Mouse (Mus musculus) CH12.LX (cell line): ENCODE data around the gene Gm21885. TPM values are rescaled to one million over a fixed set of nuclear protein-coding genes. Genes with fewer than 3 reads are reported as not detected.

ENCODE experiments used
- DNase-seq: peaks from one replicate; pipeline ENCODE4 v3.0.0-alpha.2; 2013; ENCODE audit errors: extremely low read depth
- H3K27ac ChIP-seq: 2 replicates; pipeline ENCODE4 v1.5.1; 2012; ENCODE audit warnings: low read depth, mild to moderate bottlenecking, control low read depth, moderate library complexity; ENCODE audit not compliant: insufficient read depth
- H3K27me3 ChIP-seq: replicated peaks from 2 replicates; pipeline ENCODE3; 2012; ENCODE audit warnings: inconsistent platforms
- H3K36me3 ChIP-seq, 2 experiments: replicated peaks in 1 of 2; 2 replicates each; pipeline versions ENCODE3 to v1.6.1; 2012; ENCODE audit warnings: inconsistent platforms in 1 of 2, low read length in 1 of 2, mild to moderate bottlenecking in 1 of 2, mixed read lengths in 1 of 2, moderate library complexity in 1 of 2; ENCODE audit not compliant: control insufficient read depth in 1 of 2, insufficient read depth in 1 of 2
- H3K4me1 ChIP-seq, 2 experiments: 2 replicates each; pipeline ENCODE4 v1.6.1; 2012; ENCODE audit warnings: inconsistent platforms in 1 of 2, moderate library complexity in 1 of 2; ENCODE audit not compliant: insufficient read depth in 2 of 2, control insufficient read depth in 1 of 2
- H3K4me2 ChIP-seq: 2 replicates; pipeline ENCODE4 v1.6.1; 2012; ENCODE audit warnings: low read depth, mild to moderate bottlenecking, control low read depth; ENCODE audit not compliant: poor library complexity, insufficient read depth, severe bottlenecking
- H3K4me3 ChIP-seq, 3 experiments: fragments of 150-350 bp in 1 of 3; sonication (generic) in 1 of 3; replicated peaks in 1 of 3; 2 replicates each; pipeline versions ENCODE3 to v1.5.1; 2011 to 2012; ENCODE audit warnings: low read depth in 2 of 3, low read length in 2 of 3, mild to moderate bottlenecking in 2 of 3, moderate library complexity in 2 of 3, control low read depth in 1 of 3, improper control_type of control experiment in 1 of 3, inconsistent platforms in 1 of 3, mixed read lengths in 1 of 3; ENCODE audit not compliant: poor library complexity in 1 of 3
- H3K79me2 ChIP-seq: replicated peaks from 2 replicates; pipeline ENCODE4 v1.6.1; 2012; ENCODE audit warnings: mild to moderate bottlenecking, moderate library complexity; ENCODE audit not compliant: control insufficient read depth, poor library complexity, insufficient read depth, severe bottlenecking; ENCODE audit errors: extremely low read depth
- H3K9ac ChIP-seq: 2 replicates; pipeline ENCODE4 v1.6.1; 2012; ENCODE audit warnings: low read depth, mild to moderate bottlenecking, control low read depth, moderate library complexity; ENCODE audit not compliant: insufficient read depth
- H3K9me3 ChIP-seq: replicated peaks from 2 replicates; pipeline ENCODE3; 2012; ENCODE audit warnings: low read length, inconsistent platforms, mixed read lengths
- BHLHE40 ChIP-seq: IDR thresholded peaks from 2 replicates; pipeline ENCODE4 v1.6.1; 2011; ENCODE audit warnings: mild to moderate bottlenecking, low read depth, low read length, improper control_type of control experiment
- CHD1 ChIP-seq: IDR thresholded peaks from 2 replicates; pipeline ENCODE4 v1.6.1; 2012; ENCODE audit warnings: low read depth, low read length, improper control_type of control experiment, inconsistent platforms
- CHD2 ChIP-seq: IDR thresholded peaks from 2 replicates; pipeline ENCODE4 v1.6.1; 2011; ENCODE audit warnings: low read length, improper control_type of control experiment
- CTCF ChIP-seq, 2 experiments: IDR thresholded peaks in 1 of 2; conservative IDR thresholded peaks in 1 of 2; 2 replicates each; pipeline ENCODE4 v1.5.1; 2011 to 2012; ENCODE audit warnings: low read depth in 2 of 2, low read length in 2 of 2, improper control_type of control experiment in 1 of 2, inconsistent platforms in 1 of 2, mild to moderate bottlenecking in 1 of 2, moderate library complexity in 1 of 2
- E2F4 ChIP-seq: IDR thresholded peaks from 2 replicates; pipeline ENCODE4 v1.6.1; 2011; ENCODE audit warnings: low read depth, low read length, improper control_type of control experiment; ENCODE audit not compliant: insufficient replicate concordance
- ELF1 ChIP-seq: IDR thresholded peaks from 2 replicates; pipeline ENCODE4 v1.6.1; 2014; ENCODE audit warnings: low read depth, mild to moderate bottlenecking, inconsistent platforms, low read length, improper control_type of control experiment
- EP300 ChIP-seq: IDR thresholded peaks from 2 replicates; pipeline ENCODE4 v1.6.1; 2011; ENCODE audit warnings: low read length, improper control_type of control experiment
- ETS1 ChIP-seq: conservative IDR thresholded peaks from 2 replicates; pipeline ENCODE4 v1.6.1; 2012; ENCODE audit warnings: low read depth, mild to moderate bottlenecking, inconsistent platforms, low read length, improper control_type of control experiment, moderate library complexity
- GABPA ChIP-seq: IDR thresholded peaks from 2 replicates; pipeline ENCODE4 v1.6.1; 2012; ENCODE audit warnings: low read depth, low read length, improper control_type of control experiment, inconsistent platforms; ENCODE audit not compliant: insufficient replicate concordance
- HCFC1 ChIP-seq: IDR thresholded peaks from 2 replicates; pipeline ENCODE4 v1.6.1; 2012; ENCODE audit warnings: low read depth, mild to moderate bottlenecking, inconsistent platforms, low read length, improper control_type of control experiment
- IRF4 ChIP-seq: IDR thresholded peaks from 2 replicates; pipeline ENCODE4 v1.6.1; 2014; ENCODE audit warnings: low read depth, mild to moderate bottlenecking, inconsistent platforms, low read length, improper control_type of control experiment
- JUN ChIP-seq: IDR thresholded peaks from 2 replicates; pipeline ENCODE4 v1.6.1; 2011; ENCODE audit warnings: low read depth, mild to moderate bottlenecking, low read length, improper control_type of control experiment, moderate library complexity; ENCODE audit not compliant: insufficient read depth
- JUND ChIP-seq: conservative IDR thresholded peaks from 2 replicates; pipeline ENCODE4 v1.6.1; 2011; ENCODE audit warnings: low read depth, low read length, improper control_type of control experiment
- KAT2A ChIP-seq: IDR thresholded peaks from 2 replicates; pipeline ENCODE4 v1.6.1; 2012; ENCODE audit warnings: low read length, improper control_type of control experiment, inconsistent platforms; ENCODE audit not compliant: insufficient replicate concordance
- MAFK ChIP-seq: IDR thresholded peaks from 2 replicates; pipeline ENCODE4 v1.6.1; 2011; ENCODE audit warnings: low read length, improper control_type of control experiment; ENCODE audit not compliant: insufficient replicate concordance
- MAX ChIP-seq: IDR thresholded peaks from 2 replicates; pipeline ENCODE4 v1.6.1; 2011; ENCODE audit warnings: low read length, improper control_type of control experiment
- MAZ ChIP-seq: IDR thresholded peaks from 2 replicates; pipeline ENCODE4 v1.6.1; 2012; ENCODE audit warnings: low read depth, mild to moderate bottlenecking, inconsistent platforms, low read length, improper control_type of control experiment, moderate library complexity
- MEF2A ChIP-seq: IDR thresholded peaks from 2 replicates; pipeline ENCODE4 v1.6.1; 2014; ENCODE audit warnings: low read depth, mild to moderate bottlenecking, inconsistent platforms, low read length, improper control_type of control experiment, borderline replicate concordance
- MXI1 ChIP-seq: IDR thresholded peaks from 2 replicates; pipeline ENCODE4 v1.6.1; 2011; ENCODE audit warnings: mild to moderate bottlenecking, low read depth, low read length, improper control_type of control experiment
- MYC ChIP-seq: IDR thresholded peaks from 2 replicates; pipeline ENCODE4 v1.6.1; 2011; ENCODE audit warnings: low read depth, mild to moderate bottlenecking, improper control_type of control experiment, low read length
- NELFE ChIP-seq: IDR thresholded peaks from 2 replicates; pipeline ENCODE4 v1.6.1; 2011; ENCODE audit warnings: low read depth, low read length, improper control_type of control experiment
- NRF1 ChIP-seq: IDR thresholded peaks from 2 replicates; pipeline ENCODE4 v1.6.1; 2014; ENCODE audit warnings: low read depth, mild to moderate bottlenecking, inconsistent platforms, low read length, improper control_type of control experiment, moderate library complexity
- PAX5 ChIP-seq: IDR thresholded peaks from 2 replicates; pipeline ENCODE4 v1.6.1; 2012; ENCODE audit warnings: low read length, inconsistent platforms, mixed read lengths
- POLR2A ChIP-seq: IDR thresholded peaks from 2 replicates; pipeline ENCODE4 v1.6.1; 2011; ENCODE audit warnings: low read depth, mild to moderate bottlenecking, improper control_type of control experiment, low read length
- POLR2AphosphoS2 ChIP-seq: IDR thresholded peaks from 2 replicates; pipeline ENCODE4 v1.6.1; 2011; ENCODE audit warnings: low read depth, low read length, improper control_type of control experiment
- RCOR1 ChIP-seq: conservative IDR thresholded peaks from 2 replicates; pipeline ENCODE4 v1.6.1; 2012; ENCODE audit warnings: low read depth, mild to moderate bottlenecking, inconsistent platforms, low read length, improper control_type of control experiment
- SIN3A ChIP-seq: IDR thresholded peaks from 2 replicates; pipeline ENCODE4 v1.6.1; 2012; ENCODE audit warnings: low read length, improper control_type of control experiment, inconsistent platforms
- SMC3 ChIP-seq: IDR thresholded peaks from 2 replicates; pipeline ENCODE4 v1.6.1; 2011; ENCODE audit warnings: low read depth, low read length, improper control_type of control experiment
- TBP ChIP-seq: conservative IDR thresholded peaks from 2 replicates; pipeline ENCODE4 v1.6.1; 2011; ENCODE audit warnings: low read depth, low read length, improper control_type of control experiment
- TCF12 ChIP-seq: IDR thresholded peaks from 2 replicates; pipeline ENCODE4 v1.6.1; 2014; ENCODE audit warnings: low read depth, mild to moderate bottlenecking, inconsistent platforms, low read length, improper control_type of control experiment
- UBTF ChIP-seq: IDR thresholded peaks from 2 replicates; pipeline ENCODE4 v1.6.1; 2012; ENCODE audit warnings: low read depth, mild to moderate bottlenecking, inconsistent platforms, low read length, improper control_type of control experiment, moderate library complexity
- USF1 ChIP-seq: IDR thresholded peaks from 2 replicates; pipeline ENCODE4 v1.6.1; 2014; ENCODE audit warnings: low read depth, mild to moderate bottlenecking, inconsistent platforms, low read length, improper control_type of control experiment
- USF2 ChIP-seq: conservative IDR thresholded peaks from 2 replicates; pipeline ENCODE4 v1.6.1; 2011; ENCODE audit warnings: low read depth, low read length, improper control_type of control experiment
- ZC3H11A ChIP-seq: IDR thresholded peaks from 2 replicates; pipeline ENCODE4 v1.6.1; 2012; ENCODE audit warnings: low read depth, mild to moderate bottlenecking, inconsistent platforms, low read length, improper control_type of control experiment
- ZKSCAN1 ChIP-seq: IDR thresholded peaks from 2 replicates; pipeline ENCODE4 v1.6.1; 2012; ENCODE audit warnings: low read depth, inconsistent platforms, low read length, improper control_type of control experiment, borderline replicate concordance
- ZMIZ1 ChIP-seq: IDR thresholded peaks from 2 replicates; pipeline ENCODE4 v1.6.1; 2012; ENCODE audit warnings: low read depth, mild to moderate bottlenecking, inconsistent platforms, low read length, improper control_type of control experiment
- ZNF384 ChIP-seq: IDR thresholded peaks from 2 replicates; pipeline ENCODE4 v1.6.1; 2012; ENCODE audit warnings: low read depth, low read length, improper control_type of control experiment, inconsistent platforms
- dilution Hi-C: fragments of 300-500 bp; cut with MboI; formaldehyde crosslinking; loops from 2 replicates; pipeline ENCODE4 v1.14.3; 2020; ENCODE audit warnings: low sequenced_read_pairs; ENCODE audit not compliant: extremely low pct_unique_long_range_greater_than_20kb, extremely low pct_ligation_motif_present
- in situ Hi-C: fragments of 300-500 bp; cut with MboI; formaldehyde crosslinking; loops from 3 replicates; pipeline ENCODE4 v1.14.3; 2019; ENCODE audit warnings: low sequenced_read_pairs, low pct_ligation_motif_present, low pct_unique_long_range_greater_than_20kb, mixed read lengths
- polyA plus RNA-seq: library from polyadenylated mRNA; unstranded; fragments of >175 nt; gene quantifications from 2 replicates; pipeline ENCODE4 v1.2.1, GENCODE M21; 2012; ENCODE audit warnings: low read depth; ENCODE audit not compliant: insufficient read length
- total RNA-seq, 2 experiments: library from RNA; depleted of rRNA; stranded (reverse); fragments of 300-350 nt in 1 of 2; fragments of >200 nt in 1 of 2; gene quantifications; 2 replicates each; pipeline ENCODE4 v1.2.3; 2012 to 2014

Gm21885 gene
- total and polyA plus RNA-seq, 3 experiments, result 0.21 to 0.30 TPM; not detected in 1

- Histone ChIP-seq H3K4me2 (peak within 1 kb of the TSS; percentile 96), H3K27ac (peak within 1 kb of the TSS; percentile 88), H3K4me1 (peaks cover 7 to 45% of the 10 kb centered on the region in 2 experiments; a peak in 3 of 4 replicates), H3K9me3 (no peaks in the 10 kb centered on the region), H3K36me3 (peaks cover 4 to 24% of the 10 kb centered on the region in 2 experiments), H3K27me3 (no peaks in the 10 kb centered on the region), H3K79me2 (peaks cover 24% of the 10 kb centered on the region), H3K9ac (peak within 1 kb of the TSS; percentile 96), H3K4me3 (peak within 1 kb of the TSS; percentile 61 to 80 (median 74))
- dilution Hi-C loops, result no loop called here
- peak; percentile 95 for DNase-seq
- in situ Hi-C loops, result no loop called here
- TF ChIP-seq NRF1 (peak; percentile 56), MAZ (peak; percentile 94), USF1 (no peak), RCOR1 (peak; percentile 74), SMC3 (no peak), POLR2A (peak; percentile 82), MYC (peak; percentile 59; the same call in 1 of the 2 replicates), TCF12 (peak; percentile 89), ZC3H11A (no peak), ELF1 (peak; percentile 73), POLR2AphosphoS2 (peak; percentile 59; the same call in 1 of the 2 replicates), MAFK (no peak), SIN3A (peak; percentile 97), JUN (peak; percentile 75), EP300 (peak; percentile 10; the same call in 1 of the 2 replicates), USF2 (no peak), MXI1 (peak; percentile 75; the same call in 1 of the 2 replicates), HCFC1 (peak; percentile 88), GABPA (peak; percentile 26; the same call in 1 of the 2 replicates), ZMIZ1 (peak; percentile 78; the same call in 1 of the 2 replicates), MEF2A (peak; percentile 100), JUND (no peak), IRF4 (peak; percentile 85), UBTF (peak; percentile 95), PAX5 (peak; percentile 55; the same call in 1 of the 2 replicates), CTCF (conservative IDR thresholded peaks at IDR 0.05 in 1 of 2, IDR thresholded peaks at IDR 0.05 in 1 of 2; ENCODE audit: low read depth in 2 of 2, low read length in 2 of 2) (no peak), MAX (peak; percentile 33; the same call in 1 of the 2 replicates), BHLHE40 (peak; percentile 63), ZKSCAN1 (0 out of 2 replicates have a peak, but pooled peaks have one; percentile 19), ETS1 (peak; percentile 80), CHD1 (peak; percentile 28; the same call in 1 of the 2 replicates), TBP (no peak; the same call in 1 of the 2 replicates), ZNF384 (peak; percentile 95), E2F4 (no peak), NELFE (peak; percentile 61), CHD2 (peak; percentile 94), KAT2A (peak; percentile 86; the same call in 1 of the 2 replicates)
These were observed 46.3 kb downstream of the Gm21885 start, which contains the start of gene Ankrd40 for GRCm38 (mm10) chr11:94327693-94328643. Gene Ankrd40 (plus strand): TSS chr11:94328001.
